Mouse (Mus musculus) spleen, adult 18-20 months (tissue): ENCODE measurements around the gene Gstp2.
"Not testable (repeated sequence)": the region's sequence is repeated elsewhere in the genome, so short reads cannot be mapped to it uniquely, and the experiment has no call there.

Source experiments
- DNase-seq, 2 experiments: peaks; one replicate each; pipeline ENCODE4 v3.0.0; 2022; ENCODE audit warnings: mixed read lengths in 2 of 2

The Gstp2 gene

DNA sequence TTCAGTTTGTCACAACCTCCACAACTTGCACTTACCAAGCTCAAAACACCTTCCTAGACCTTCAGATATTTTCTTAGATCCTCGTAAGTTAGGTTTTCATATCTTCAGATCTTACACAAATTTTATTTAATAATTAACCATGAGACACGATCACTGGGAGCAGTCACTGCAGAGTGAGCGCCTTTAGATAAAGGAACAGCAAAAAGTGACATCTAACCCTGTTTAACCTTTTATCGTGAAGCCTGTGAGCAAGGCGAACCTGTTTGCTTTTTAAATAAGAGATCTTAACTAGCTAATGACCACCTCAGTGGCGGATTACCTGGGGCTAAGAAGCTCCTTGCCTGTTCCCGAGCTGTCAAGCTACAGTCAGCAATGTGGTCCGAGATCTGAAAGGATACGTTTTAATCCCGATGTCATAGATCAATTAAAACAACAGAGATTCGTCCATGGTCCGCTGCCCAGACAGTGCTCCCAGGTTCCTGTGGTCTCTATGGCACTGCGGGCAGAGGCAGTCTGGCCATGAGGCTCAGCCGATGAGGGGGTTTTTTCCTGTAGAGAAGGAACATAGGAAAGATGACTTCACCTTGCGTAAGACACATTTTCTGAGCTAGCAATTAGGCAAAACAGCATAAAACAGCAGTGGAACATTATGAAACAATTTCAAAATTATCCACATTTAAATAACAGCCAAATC is 23.0 kb upstream of the Gstp2 start:
- no peak for DNase-seq

DNA sequence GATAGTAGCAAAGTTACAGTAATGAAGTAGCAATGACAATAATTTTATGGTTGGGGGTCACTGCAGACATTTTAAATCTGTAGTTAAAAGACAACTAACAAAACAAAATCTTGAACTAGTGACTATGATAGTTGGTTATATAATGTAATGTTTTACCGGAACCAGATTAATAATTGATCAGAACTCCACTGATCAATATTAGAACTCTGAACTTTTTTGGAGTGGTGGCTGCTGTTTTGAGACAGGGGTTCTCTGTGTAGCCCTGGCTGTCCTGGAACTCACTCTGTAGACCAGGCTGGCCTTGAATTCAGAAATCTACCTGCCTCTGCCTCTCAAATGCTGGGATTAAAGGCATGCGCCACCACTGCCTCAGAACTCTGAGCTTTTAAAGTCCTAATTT is 22.4 kb upstream of the Gstp2 start:
- not testable (repeated sequence) for DNase-seq

DNA sequence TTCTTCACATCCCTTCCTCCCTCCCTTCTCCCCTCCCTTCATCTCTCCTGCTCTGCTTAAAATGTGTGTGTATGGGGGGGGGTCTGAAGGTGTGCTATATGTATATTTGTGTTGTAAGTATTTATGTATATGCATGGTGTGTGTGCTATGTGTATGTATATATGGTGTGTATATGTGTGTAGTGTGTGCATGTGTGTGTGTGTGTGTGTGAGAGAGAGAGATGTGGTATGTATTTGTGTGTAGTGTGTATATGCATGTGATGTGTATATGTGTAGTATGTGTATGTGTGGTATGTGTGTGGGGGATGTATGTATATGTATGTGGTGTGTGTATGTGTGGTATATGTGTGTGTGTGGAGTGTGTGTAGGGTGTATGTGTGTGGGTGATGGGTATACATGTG is 21.1 kb upstream of the Gstp2 start:
- DNase-seq: no peak

DNA sequence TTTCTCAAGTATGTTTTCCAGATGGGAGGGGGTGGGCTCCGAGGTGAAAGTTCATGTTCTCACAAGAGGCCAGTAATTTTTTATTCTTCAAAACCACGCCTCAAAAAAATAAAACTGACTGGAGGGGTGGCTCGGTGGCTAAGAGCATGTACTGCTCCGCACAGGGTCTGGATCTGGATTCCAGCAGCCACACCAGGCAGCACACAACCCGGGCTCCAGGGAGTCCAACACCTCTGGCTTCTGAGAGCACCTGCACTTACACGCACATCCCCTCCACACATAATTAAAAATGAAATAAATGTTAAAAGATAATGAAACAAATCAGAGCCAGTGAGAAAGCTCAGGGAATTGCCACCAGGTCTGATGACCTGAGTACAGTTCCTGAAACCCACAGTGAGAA is 20.5 kb upstream of the Gstp2 start:
- no peak for DNase-seq

GRCm38 (mm10) chr19:4064501-4064900 is 18.7 kb upstream of the Gstp2 start:
- not testable (repeated sequence) for DNase-seq

GRCm38 (mm10) chr19:4063357-4063756 is 17.5 kb upstream of the Gstp2 start:
- not testable (repeated sequence) for DNase-seq

GRCm38 (mm10) chr19:4060899-4061465 is 15.2 kb upstream of the Gstp2 start:
- DNase-seq: no peak

GRCm38 (mm10) chr19:4060044-4060898 is 14.4 kb upstream of the Gstp2 start:
- DNase-seq: not testable (repeated sequence)

DNA sequence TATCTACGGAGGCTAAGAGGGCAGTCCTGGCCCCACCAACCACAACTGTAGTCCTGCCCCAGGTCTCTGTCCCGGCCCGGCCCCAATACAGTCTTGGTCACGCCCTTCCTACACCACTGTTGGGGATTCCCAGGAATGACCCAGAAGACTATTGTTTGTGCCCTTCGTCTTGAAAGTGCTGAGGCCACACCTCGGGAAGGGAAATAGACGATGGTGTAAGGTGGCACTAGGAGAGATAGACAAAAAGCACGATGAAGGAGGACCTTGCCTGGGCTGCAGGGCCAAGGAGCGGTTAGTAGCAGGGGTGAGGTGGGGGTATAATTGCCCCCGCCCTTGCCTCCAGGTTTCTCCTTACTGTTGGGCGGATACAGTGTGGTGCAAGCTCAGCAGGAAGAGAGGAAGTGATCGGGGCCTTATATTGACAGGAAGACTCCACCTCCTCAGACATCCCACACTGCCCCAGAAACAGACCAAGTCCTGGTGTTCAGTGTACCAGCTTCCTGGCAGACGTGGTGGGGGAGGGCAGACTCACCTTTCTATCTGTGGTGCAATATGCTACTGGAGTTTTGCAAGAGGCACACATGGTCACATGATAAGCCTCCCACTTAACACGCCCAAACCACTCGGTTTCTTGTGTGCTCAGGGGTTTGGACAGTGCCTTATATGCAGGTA is 13.4 kb upstream of the Gstp2 start, which contains the start of gene Gstp3:
Gstp3 (minus strand) TSS at position 501 of the 672 bp plus-strand sequence.
- DNase-seq: no peak

DNA sequence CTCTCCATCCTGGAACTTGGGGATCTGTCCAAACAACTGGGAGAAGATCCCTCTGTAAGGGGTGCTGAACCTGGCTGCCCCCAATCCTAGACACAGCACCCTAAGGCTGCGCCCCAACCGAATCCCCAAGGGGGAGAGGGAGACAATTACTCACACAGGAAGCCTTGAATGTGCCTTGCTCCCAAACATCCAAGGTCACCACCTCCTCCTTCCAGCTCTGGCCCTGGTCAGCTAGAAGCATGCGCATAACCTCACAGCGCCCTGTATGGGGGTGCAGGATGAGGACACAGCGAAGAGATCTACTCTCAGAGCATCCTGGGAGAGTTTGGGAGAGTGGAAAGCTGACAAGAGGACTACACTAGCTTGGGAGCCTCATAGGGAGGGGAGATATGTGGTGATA is 12.8 kb upstream of the Gstp2 start:
- DNase-seq: no peak

GRCm38 (mm10) chr19:4057962-4058361 is 12.1 kb upstream of the Gstp2 start:
- DNase-seq: no peak

DNA sequence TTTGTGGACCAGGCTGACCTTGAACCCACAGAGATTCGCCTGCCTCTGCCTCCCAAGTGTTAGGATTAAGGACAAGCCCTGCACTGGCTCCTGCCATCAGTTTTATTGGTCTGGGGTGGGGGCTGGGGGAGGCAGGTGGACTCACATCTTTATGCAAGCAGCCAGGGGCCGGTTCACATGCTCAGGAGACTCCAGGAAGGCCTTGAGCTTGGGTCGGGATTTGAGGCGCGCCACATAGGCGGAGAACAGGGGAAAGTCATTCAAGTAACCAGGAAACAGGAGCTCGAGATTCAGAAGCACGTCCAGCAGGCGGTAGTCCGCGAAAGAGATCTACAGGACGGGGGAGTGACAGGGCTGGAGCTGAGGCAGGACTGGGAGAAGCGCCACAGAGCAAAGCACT is 11.6 kb upstream of the Gstp2 start:
- no peak for DNase-seq

DNA sequence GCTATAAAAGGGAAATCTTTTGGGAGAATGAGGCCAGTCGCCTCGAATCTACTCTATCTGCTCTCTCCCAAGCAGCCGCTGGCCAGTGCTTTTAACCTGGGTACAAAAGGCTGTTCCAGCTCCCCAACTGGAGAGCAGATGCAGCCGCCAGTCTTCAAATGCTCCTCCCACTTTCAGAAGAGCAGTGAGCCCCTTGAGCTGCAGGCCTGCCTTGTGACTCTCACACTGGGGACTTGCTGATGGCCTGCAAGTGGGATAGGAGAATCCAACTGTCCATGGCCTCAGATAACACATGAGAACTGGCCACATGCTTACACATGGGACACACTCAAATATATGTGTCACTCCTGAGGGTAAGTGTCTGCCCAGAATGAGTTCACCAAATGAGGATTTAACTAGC is 10.9 kb upstream of the Gstp2 start:
- DNase-seq: no peak

DNA sequence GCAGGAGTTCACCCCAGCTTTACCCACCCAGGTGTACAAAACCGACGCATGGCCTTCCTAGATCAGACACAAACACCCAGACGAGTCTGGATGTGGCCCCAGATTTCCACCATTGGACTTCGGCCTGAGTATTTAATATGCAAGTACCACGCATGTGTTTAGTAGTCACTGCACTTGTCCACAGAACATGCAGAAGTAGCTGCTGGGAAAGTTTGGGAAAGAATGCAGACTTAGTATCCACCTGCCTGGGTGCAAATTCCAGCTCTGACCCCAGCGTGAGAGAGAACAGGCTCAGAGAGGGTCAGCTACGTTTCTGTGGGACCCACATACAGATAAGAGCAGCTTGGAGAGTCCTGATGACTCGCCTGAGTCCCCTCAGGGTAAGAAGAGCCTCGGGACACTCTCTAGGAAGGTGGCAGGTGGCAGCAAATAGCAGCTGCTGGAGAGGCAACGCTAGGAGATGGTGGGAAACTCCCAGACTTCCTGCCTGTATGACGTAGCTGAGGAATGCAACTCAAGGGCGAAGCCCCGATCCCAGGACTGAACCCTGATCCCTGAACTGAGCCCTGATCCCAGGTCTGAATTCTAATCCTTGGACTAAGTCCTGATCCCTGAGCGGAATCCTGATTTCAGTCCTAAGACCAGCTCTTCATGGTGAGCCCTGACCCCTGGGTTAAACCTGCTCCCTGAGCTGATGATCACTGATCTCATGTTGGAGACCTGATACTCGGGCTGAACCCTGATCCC is 10.3 kb upstream of the Gstp2 start:
- DNase-seq: no peak

DNA sequence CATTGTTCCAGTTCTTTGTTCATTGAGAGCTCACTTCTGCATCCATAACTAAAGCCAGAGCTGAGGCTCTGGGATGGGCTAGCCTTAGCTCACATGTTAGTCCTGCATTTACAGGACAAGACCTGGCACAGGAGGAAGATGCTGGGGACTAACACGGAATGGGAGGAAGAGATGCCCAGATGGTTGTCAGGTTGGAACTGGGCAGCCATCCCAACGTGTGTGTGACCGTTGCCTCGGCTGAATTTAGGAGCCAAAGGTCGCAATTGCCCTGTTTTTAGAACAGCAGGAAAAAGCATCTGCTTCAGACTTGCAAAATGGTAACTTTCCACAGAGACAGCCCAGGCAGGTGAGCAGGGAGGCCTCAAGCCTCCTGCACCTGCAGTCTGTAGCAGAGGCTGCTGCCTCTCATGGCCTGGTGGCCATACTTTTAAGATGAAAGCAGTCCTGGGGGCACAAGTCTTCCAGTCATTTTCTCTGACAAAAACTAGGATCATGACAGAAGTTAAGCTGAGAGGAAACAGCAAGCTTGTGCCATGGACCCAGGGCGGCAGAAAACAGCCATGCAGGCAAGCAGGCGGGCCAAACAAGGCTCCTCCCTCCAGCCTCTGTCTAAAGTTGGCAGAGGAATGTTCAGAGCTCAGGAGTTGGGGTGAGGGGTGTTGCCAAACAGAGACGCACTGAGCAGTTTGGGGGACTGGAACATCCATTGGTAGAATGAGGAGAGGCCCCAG is 9.6 kb upstream of the Gstp2 start:
- no peak for DNase-seq

GRCm38 (mm10) chr19:4054613-4055012 is 8.8 kb upstream of the Gstp2 start:
- no peak for DNase-seq

DNA sequence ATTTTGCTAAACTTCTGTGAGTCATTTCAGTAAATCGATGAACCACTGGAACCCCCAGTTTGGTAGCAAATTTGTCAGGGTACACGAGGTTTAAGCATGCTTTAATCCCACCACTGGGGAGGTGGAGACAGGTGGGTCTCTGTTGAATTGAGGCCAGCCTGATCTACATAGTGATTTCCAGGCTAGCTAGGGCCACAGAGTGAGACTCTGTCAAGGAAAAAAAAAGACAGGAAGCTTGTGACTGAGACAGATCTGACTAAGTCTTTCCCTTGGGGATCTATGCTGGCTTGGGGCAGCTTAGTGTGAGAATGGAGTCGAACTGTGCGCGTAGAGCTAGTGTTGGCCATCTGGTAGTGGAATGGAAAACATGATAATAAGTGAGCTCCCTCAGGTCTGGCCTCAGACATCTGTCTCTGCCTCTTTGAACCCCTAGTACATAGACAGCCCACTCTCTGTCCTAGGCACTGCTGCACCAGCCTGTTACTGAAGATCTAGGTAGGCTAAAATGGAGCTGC is 6.8 kb upstream of the Gstp2 start:
- no peak for DNase-seq

DNA sequence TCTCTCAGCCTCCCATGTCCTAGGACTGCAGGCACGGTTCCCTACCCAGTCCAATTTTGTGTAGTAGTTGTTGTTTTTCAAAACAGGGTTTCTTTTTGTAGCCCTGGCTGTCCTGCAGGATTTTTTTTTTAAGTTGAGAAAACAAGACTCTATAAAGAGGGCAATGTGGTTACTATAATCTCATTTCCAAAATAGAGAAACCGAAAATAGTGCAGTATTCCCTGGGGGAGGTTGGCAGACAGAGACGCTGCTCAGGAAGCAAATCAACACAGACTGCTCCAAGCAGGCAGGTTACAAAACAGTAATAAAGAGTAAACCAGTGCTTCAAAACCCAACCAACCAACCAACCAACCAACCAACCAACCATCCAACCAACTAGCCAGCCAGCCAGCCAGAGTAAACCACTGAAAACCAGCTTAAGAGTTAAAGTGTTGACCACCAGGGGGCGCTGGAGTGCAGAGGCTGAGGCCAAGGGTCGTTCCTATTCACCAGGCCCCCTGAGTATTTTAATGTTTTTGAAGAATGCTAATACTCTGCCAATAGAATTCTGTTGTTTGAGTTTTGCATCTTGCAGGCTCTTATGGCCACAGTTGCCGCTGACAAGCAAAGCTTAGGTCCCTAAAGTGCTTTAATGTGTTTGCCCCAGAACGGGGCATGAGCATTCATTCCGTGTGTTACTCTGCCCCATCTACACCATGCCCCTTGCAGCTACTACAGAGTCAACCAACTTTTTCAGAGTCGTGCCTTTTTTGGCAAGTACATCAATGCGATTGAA is 6.1 kb upstream of the Gstp2 start:
- peak; percentile 41 to 79 for DNase-seq

DNA sequence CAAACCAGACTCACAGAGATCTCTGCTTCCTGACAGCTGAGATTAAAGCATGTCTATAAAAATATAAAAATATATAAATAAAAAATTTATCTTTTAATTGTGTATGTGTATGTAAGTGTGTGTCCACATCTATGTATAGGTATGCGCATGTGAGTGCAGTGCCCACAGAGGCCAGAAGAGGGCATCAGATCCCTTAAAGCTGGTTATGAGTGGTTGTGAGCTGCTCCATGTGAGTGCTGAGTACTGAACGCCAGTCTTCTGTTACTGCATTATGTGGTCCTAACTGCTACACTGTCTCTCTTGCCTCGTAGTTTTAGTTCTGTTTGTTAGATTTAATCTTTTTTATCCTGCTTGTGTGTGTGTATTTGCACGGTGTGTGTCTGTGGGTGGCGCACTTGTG is 5.2 kb upstream of the Gstp2 start:
- no peak for DNase-seq

GRCm38 (mm10) chr19:4049069-4049468 is 3.2 kb upstream of the Gstp2 start:
- not testable (repeated sequence) for DNase-seq

DNA sequence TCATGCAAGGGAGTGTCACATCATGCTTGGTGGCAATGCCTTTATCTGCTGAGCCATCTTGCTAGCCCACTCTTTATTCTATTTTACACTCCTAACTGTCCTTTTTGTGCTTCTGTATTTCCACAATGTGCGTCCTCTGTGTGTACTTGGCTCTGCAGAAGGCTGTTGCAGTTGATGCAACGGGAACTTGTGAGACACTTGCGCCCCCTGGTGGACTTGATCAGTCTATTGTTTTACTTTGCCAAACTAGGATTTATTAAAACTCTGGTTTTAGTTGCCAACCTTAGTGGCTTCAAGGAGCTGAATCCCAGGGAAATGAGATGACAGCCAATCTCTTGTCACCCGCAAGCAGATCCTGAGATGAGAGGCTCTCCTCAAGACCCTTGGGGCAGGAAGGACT is 2.0 kb upstream of the Gstp2 start:
- DNase-seq: peak; percentile 49 to 87
